Mouse (Mus musculus) right cerebral cortex, postnatal 36 days (tissue): ENCODE data around the gene Pink1.

ENCODE experiments used
- DNase-seq, 2 experiments: peaks; one replicate each; pipeline ENCODE4 v3.0.0; 2022; ENCODE audit warnings: low spot score in 2 of 2, mixed read lengths in 1 of 2

Pink1 gene

GRCm38 (mm10) chr4:138313795-138314194 is 12.3 kb downstream of the Pink1 start:
- no peak for DNase-seq

GRCm38 (mm10) chr4:138313021-138313420 is 13.1 kb downstream of the Pink1 start:
- no peak for DNase-seq

GRCm38 (mm10) chr4:138312105-138312504 is 14.0 kb downstream of the Pink1 start:
- DNase-seq = no peak

DNA sequence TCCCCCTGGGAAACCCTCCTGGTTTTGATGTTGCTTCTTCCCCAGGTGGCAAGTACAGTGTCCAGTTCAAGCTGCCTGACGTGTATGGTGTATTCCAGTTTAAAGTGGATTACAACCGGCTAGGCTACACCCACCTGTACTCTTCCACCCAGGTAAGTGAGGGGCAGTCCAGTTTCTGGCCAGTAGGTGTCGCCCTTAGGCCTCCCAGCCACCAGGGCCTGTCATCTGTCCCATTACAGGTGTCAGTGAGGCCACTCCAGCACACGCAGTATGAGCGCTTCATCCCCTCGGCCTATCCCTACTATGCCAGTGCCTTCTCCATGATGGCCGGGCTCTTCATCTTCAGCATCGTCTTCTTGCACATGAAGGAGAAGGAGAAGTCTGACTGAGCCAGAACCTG is 14.5 kb downstream of the Pink1 start:
- DNase-seq = no peak

- DNase-seq = no peak
These were observed 15.7 kb downstream of the Pink1 start for GRCm38 (mm10) chr4:138310311-138310910.

DNA sequence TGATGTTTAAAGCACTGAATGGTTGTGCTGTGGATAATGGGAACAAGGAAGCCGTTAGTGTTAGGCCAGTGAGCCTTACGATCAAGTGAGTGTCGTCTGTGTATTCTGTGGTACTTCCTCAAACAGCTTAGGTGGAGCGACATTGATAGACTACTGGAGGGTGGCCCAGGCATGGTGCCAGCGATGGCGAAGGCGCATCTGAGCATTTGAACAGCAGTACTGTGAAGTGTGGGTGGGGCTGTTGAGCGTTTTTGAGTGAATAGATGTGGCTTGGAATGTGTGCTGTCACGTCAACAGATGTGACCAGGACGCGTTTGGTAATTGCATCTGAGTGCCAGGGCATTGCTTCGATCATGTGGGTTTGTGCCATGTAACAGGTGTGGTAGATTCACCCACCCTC is 18.4 kb downstream of the Pink1 start:
- no peak for DNase-seq

DNA sequence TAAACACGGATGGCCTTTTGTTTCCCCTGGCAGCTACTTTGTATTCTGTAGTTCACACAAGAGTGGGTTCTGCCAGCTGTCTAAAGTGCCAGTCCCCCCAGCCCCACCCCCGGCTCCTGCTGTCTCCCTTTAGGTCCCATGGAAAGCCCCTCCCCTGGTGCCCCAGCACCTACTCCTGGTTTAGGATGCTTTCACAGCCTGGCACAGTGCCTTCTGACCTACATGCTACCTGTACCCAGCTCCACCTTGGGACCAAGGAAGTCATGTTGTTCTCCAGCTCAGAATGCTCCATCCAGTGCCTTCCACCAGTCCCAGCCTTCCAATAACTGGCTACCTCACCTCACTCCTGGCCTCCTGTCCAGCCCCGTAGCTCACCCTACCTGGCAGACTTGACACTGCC is 19.1 kb downstream of the Pink1 start:
- DNase-seq = no peak

- peak; percentile 98 to 99 for DNase-seq
These were observed 21.6 kb downstream of the Pink1 start, which contains the start of gene Ddost for GRCm38 (mm10) chr4:138304340-138305104. Gene Ddost, plus strand, starts transcription at chr4:138304730.

GRCm38 (mm10) chr4:138303742-138304141 is 22.4 kb downstream of the Pink1 start:
- DNase-seq = no peak

GRCm38 (mm10) chr4:138303011-138303410 is 23.1 kb downstream of the Pink1 start:
- DNase-seq = no peak

- DNase-seq = no peak
These were observed 24.8 kb downstream of the Pink1 start for GRCm38 (mm10) chr4:138301271-138301780.

DNA sequence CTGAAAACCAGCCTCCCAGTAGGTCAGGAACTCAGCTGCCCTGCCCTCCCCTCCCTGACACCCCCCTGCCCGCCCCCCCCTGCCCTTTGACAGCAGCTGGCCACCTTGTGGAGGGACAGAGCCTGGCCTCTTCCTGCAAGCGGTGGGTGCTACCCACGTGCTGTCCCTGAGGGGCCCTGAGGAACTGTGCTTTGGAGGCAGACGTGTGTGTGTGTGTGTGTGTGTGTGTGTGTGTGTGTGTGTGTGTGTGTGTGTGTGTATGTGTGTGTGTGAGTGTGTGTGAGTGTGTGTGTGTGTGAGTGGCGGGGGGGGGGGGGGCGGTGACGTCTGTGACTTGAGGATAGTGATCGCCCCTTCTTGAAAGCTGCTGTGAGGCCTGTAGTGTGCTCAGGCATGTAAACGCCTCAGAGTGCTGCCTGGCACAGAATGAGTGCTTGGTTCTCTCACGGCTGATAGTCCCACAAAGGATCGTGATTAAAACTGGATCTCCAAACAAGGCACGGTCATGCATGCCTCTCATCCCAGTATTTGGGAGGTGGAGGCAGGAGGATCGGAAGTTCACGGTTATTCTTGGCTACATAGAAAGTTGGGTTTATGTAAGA is 32.1 kb downstream of the Pink1 start:
- DNase-seq = no peak

- no peak for DNase-seq
These were observed 32.7 kb downstream of the Pink1 start for GRCm38 (mm10) chr4:138293261-138293948.

GRCm38 (mm10) chr4:138292028-138292427 is 34.1 kb downstream of the Pink1 start:
- DNase-seq = no peak

GRCm38 (mm10) chr4:138288691-138289090 is 37.4 kb downstream of the Pink1 start:
- DNase-seq = no peak

DNA sequence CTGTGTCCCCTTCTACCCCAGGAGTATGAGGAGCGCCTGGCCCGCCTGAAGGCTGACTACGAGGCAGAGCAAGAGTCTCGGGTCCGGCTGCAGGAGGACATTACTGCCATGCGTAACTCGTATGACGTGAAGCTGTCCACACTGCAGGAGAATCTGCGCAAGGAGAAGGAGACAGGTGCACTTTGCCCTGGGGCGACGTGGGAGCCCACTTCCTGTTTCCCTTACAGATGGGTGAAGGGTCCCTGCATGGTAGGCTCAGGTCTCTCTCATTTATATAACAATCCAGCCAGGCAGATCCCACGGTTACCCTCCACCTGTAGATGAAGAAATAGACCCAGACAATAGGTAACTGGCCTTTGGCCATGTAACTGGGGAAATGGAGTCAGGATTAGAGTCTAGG is 39.7 kb downstream of the Pink1 start:
- DNase-seq = no peak

DNA sequence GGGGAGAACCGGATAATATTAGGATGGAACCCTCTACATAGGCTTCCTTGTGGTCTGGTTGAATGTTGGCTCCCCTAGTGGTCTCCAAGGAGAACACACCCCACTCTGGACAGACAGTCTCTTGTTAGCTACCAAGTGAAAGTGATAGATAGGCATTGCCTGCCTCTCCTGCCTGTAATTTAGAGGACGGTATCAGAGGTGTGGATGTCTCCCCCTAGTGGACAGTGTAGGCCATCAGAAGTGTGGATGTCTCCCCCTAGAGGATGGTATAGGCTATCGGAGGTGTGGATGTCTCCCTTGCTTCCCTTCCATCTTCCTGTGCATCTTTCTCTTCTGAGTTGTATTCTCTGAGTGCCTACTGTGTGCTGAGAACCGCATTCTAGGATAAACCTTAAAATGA is 43.3 kb downstream of the Pink1 start:
- peak; percentile 33 to 50 for DNase-seq

GRCm38 (mm10) chr4:138278346-138278745 is 47.8 kb downstream of the Pink1 start:
- DNase-seq = peak; percentile 27 to 52

GRCm38 (mm10) chr4:138272011-138272997 is 53.8 kb downstream of the Pink1 start:
- DNase-seq = peak; percentile 67 to 75

DNA sequence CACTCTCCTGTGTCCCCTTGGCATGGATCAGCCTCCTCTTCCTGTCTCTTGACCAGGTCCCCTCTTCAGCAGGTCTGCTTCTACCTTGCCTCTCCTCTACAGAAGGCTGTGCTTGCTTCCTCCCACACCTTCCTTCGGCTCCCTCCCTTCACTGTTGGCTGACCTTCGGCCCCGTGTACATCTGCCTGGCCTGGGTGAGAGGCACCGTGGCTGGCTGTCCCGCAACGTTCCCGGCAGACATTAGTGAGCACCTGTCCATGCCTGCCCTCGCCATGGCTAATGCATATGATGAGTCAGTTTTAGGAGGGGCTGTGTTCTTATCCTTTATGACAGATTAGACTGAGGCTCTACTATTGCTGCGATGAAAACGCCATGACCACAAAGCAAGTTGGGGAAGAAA is 58.2 kb downstream of the Pink1 start:
- DNase-seq = no peak
